Mouse (Mus musculus) cortical plate, adult 2 months (tissue): ENCODE measurements around the gene Rab9b. TPM values are rescaled to one million over a fixed set of nuclear protein-coding genes. Genes with fewer than 3 reads are reported as not detected.

Source experiments
- H3K27ac ChIP-seq: fragments of 200-500 bp; 2 replicates; pipeline ENCODE4 v1.5.1; 2012; ENCODE audit warnings: low read length, control low read depth, inconsistent platforms; ENCODE audit not compliant: insufficient read depth
- H3K4me1 ChIP-seq: fragments of 200-500 bp; 2 replicates; pipeline ENCODE4 v1.6.1; 2011; ENCODE audit warnings: low read length; ENCODE audit not compliant: control insufficient read depth, insufficient read depth
- H3K4me3 ChIP-seq: fragments of 200-500 bp; 2 replicates; pipeline ENCODE4 v1.5.1; 2011; ENCODE audit warnings: mild to moderate bottlenecking, low read length, control low read depth; ENCODE audit not compliant: insufficient read depth
- CTCF ChIP-seq: fragments of 200-500 bp; IDR thresholded peaks from 2 replicates; pipeline ENCODE4 v1.5.1; 2011; ENCODE audit warnings: mild to moderate bottlenecking, control low read depth, low read length; ENCODE audit not compliant: insufficient read depth; ENCODE audit errors: extremely low read depth
- POLR2A ChIP-seq: fragments of 200-500 bp; IDR thresholded peaks from 2 replicates; pipeline ENCODE4 v1.6.1; 2011; ENCODE audit warnings: mild to moderate bottlenecking, low read length, control low read depth; ENCODE audit not compliant: insufficient read depth; ENCODE audit errors: extremely low read depth
- polyA plus RNA-seq: library from polyadenylated mRNA; depleted of rRNA; stranded (reverse); fragments of >200 nt; gene quantifications from 2 replicates; pipeline ENCODE4 v1.2.3, GENCODE M21; 2012; rRNA removed

Rab9b gene
- polyA plus RNA-seq = 9.1 and 10.0 TPM in 2 replicates

DNA sequence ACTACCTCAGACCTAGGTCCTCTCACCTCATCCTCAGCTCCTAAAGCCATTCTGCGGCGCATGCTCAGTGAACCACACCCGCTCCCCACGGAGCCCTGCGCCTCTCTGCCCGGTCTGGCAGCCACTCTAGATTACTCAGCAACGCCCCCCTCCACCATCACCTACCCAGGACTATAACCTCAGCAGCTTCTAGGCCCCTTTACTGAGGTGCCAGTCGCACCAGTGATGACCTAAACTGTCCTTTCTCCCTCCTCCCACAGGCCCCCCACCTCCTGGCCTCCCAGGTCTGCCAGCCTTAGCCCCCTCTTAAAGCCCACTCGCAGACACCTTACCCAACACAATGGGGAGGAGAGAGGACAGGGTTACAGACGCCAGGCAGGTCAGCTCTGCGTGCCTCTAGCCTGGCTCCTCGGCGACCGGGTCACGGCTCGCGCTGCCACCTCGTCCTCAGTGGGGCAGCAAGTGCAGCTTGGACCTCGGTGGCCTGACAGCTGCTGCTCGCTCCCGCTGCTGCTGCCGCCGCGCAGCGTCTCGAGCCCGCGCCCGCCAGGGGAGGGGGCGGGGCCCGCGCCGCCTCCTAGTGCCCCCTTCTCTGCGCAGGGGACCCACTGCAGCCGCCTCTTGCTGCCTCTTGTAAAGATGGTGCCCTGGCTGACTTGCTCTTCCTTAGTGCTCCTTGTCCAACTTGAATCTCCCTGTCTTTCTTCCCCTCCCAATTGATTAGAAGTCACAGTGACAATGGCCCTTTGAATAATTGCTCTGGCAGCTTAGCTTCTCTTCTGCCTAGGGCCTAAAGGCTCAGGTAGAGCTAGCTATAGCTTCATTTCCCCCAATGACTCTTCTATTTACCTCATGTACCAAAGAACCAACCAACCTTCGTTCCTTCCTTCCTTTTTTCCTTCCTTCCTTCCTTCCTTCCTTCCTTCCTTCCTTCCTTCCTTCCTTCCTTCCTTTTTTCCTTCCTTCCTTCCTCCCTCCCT is at the start of gene Rab9b:
TSS of gene Rab9b (minus strand) at position 695 of the 980 bp plus-strand sequence.
- no peak for TF ChIP-seq CTCF
- TF ChIP-seq POLR2A = no peak
- H3K4me1 ChIP-seq = no peaks in the 10 kb centered on the region
- peak within 1 kb of the TSS; percentile 60; the same call in 1 of the 2 replicates for H3K27ac ChIP-seq
- peak within 1 kb of the TSS; percentile 90 for H3K4me3 ChIP-seq

DNA sequence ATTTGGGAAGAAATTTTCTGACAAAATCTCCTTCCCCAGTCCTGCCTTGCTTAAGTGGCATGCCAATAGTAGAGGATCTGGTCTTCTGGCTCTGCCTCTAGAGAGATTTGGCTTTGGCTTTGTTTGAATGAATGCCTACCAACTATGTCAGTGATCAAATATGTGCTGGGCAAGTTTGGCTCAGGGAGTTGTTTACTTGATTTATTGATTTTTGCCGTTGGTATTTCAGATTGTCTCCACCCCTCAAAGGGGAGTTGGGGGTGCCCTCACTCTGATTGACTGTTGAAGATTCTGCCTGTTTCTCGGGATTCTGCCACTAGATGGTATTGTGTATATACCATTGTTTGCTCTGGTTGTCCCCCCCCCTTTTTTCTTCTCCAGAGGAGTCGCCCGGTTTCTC is 35.8 kb upstream of the Rab9b start:
- TF ChIP-seq CTCF = no peak
- TF ChIP-seq POLR2A = no peak
- no peak overlapping the region for H3K27ac ChIP-seq
- no peak overlapping the region for H3K4me3 ChIP-seq

GRCm38 (mm10) chrX:136895757-136896156 is 27.2 kb upstream of the Rab9b start:
- no peaks in the 10 kb centered on the region for H3K4me1 ChIP-seq
- no peak overlapping the region for H3K4me3 ChIP-seq
- no peak overlapping the region for H3K27ac ChIP-seq
- TF ChIP-seq POLR2A (no peak), CTCF (peak; percentile 49; the same call in 1 of the 2 replicates)

More for the DNA sequence above, 35.8 kb upstream of the Rab9b start:
- no peaks in the 10 kb centered on the region for H3K4me1 ChIP-seq

GRCm38 (mm10) chrX:136850300-136850699 is 18.3 kb downstream of the Rab9b start:
- TF ChIP-seq CTCF (no peak), POLR2A (no peak)
- H3K4me1 ChIP-seq = no peaks in the 10 kb centered on the region
- no peak overlapping the region for H3K27ac ChIP-seq
- H3K4me3 ChIP-seq = no peak overlapping the region

DNA sequence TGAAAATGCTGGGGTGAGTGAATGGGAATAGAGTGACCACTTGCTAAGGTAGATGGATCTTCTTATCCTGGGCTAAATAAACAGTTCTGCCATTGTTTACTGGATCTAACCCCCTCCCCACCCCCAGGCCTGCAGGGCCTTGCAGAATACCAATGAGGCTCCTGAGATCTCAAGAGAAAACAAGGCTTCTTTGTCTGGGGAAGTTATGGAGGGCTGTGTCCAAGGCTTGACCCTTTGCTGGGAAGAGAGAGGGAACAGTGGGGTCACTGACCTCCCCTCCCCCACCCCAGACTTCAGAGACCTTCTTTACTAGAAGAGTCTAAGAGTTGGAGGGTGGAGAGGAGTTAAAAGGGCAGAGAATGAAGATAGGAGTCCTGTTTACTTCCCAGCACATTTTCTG is 39.9 kb downstream of the Rab9b start:
- no peak for TF ChIP-seq CTCF
- no peak for TF ChIP-seq POLR2A
- no peak overlapping the region for H3K4me3 ChIP-seq
- peaks cover 2% of the 10 kb centered on the region; the same call in 1 of the 2 replicates for H3K4me1 ChIP-seq
- H3K27ac ChIP-seq = no peak overlapping the region

- TF ChIP-seq POLR2A (no peak), CTCF (no peak)
- no peak overlapping the region for H3K27ac ChIP-seq
- H3K4me1 ChIP-seq = peaks cover 2% of the 10 kb centered on the region; the same call in 1 of the 2 replicates
- H3K4me3 ChIP-seq = no peak overlapping the region; the same call in 1 of the 2 replicates
These were observed 43.5 kb downstream of the Rab9b start for GRCm38 (mm10) chrX:136825016-136825415.

DNA sequence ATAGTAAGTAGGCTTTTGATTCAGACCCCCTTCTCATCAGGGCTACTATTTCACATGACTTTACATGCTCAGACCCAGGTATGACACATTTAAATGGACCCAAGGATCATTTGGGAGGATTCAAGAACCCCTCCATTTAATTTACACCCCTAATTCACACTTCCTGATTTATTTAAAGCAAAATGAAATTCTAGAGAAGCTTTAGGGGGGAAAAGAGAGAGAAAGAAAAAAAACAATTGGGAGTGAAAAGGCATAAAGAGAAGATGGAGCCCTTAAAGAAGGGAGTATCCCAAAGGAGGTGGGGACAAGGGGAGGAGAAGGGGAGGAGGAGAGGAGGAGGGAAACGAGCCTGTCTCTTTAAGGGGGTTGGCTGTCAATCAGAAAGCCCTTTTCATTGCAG is 46.2 kb downstream of the Rab9b start, which contains the start of gene Plp1:
TSS of gene Plp1 (plus strand) at position 301 of the 400 bp plus-strand sequence.
- TF ChIP-seq CTCF = no peak
- no peak for TF ChIP-seq POLR2A
- Histone ChIP-seq H3K4me3 (peak within 1 kb of the TSS; percentile 29), H3K4me1 (peaks cover 2% of the 10 kb centered on the region; the same call in 1 of the 2 replicates), H3K27ac (no peak within 1 kb of the TSS)

GRCm38 (mm10) chrX:136820250-136820649 is 48.3 kb downstream of the Rab9b start:
- Histone ChIP-seq H3K27ac (0 out of 2 replicates have a peak overlapping the region, but pooled peaks have one; percentile 13), H3K4me3 (no peak overlapping the region), H3K4me1 (peaks cover under 1% of the 10 kb centered on the region; the same call in 1 of the 2 replicates)
- TF ChIP-seq CTCF = peak; percentile 83
- TF ChIP-seq POLR2A = no peak

DNA sequence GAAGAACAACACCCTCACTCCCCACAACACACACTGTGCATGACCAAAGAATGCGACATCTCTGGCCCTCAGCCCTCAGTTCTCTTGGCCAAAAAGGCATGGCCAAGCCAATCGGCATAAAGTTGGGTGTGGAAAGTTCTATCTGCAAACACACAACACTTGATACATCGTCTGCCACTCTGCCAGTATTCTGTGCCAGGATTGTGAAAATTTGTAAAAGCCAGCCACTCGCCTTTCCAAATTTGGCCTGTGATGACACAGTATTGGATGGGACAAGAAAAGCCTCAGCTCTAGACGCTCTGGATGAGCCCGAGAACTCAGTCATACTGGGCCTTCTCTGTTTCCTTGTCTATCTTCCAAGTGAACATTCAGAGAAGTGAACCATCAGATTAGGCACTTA is 48.8 kb downstream of the Rab9b start:
- no peak overlapping the region for H3K4me3 ChIP-seq
- no peaks in the 10 kb centered on the region for H3K4me1 ChIP-seq
- 0 out of 2 replicates have a peak overlapping the region, but pooled peaks have one; percentile 13 for H3K27ac ChIP-seq
- no peak for TF ChIP-seq CTCF
- no peak for TF ChIP-seq POLR2A

Other genes starting within 250 kb of the Rab9b start
- gene Tceal1, start 160.8 kb downstream of the Rab9b start, polyA plus RNA-seq = 14.9 TPM in 2 replicates
- 242 and 259 TPM in 2 replicates for gene Morf4l2, start 125.1 kb downstream of the Rab9b start, polyA plus RNA-seq
- 0.08 and 0.19 TPM in 2 replicates for gene Glra4, start 88.6 kb downstream of the Rab9b start, polyA plus RNA-seq
- gene Plp1, start 46.1 kb downstream of the Rab9b start, polyA plus RNA-seq = 1,304 and 1,728 TPM in 2 replicates
- not detected in 2 replicates for gene H2bfm, start 58.6 kb upstream of the Rab9b start, polyA plus RNA-seq
- 15.6 and 20.8 TPM in 2 replicates for gene Tmsb15b2, start 106.7 kb upstream of the Rab9b start, polyA plus RNA-seq
- 6.3 and 6.8 TPM in 2 replicates for gene Tmsb15l, start 108.1 kb upstream of the Rab9b start, polyA plus RNA-seq
- 11.1 and 12.1 TPM in 2 replicates for gene Tmsb15b1, start 108.1 kb upstream of the Rab9b start, polyA plus RNA-seq
- gene Zcchc18, start 124.4 kb upstream of the Rab9b start, polyA plus RNA-seq = 239 and 250 TPM in 2 replicates
- 20.7 and 21.0 TPM in 2 replicates for gene Slc25a53, start 169.5 kb upstream of the Rab9b start, polyA plus RNA-seq
- 3.0 and 3.1 TPM in 2 replicates for gene Fam199x, start 180.8 kb upstream of the Rab9b start, polyA plus RNA-seq